Mouse (Mus musculus): ENCODE measurements at regions not wholly inside any gene's neighbourhood (a gene's known extent, or its start where the extent isn't known, plus 50 kb on each side); places are given as distances from the start of the nearest gene placed in this dataset.

DNA sequence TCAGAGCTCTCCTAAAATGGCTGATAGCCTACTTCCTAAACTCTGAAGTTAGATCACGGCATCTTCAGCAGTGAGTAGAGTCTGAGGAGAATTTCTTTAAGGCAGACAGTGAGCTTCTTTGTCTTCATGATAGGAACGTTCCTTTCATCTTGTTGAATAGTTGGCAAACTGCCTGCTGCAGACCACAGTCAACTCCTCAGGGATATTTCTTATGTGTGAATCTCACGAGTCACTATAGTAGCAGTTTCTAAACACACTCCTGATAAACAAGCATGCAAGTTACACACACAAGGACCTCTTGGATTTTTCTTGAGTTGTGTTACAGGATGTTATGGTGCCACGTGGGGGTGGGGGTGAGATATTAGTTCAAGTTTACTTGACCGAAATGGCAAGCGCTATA lies 205.2 kb downstream of the Gm11077 start:
- DNase-seq: no peak

- no peak for DNase-seq
Measured at GRCm38 (mm10) chr6:140938025-140938424, 208.9 kb downstream of the Gm11077 start.

DNA sequence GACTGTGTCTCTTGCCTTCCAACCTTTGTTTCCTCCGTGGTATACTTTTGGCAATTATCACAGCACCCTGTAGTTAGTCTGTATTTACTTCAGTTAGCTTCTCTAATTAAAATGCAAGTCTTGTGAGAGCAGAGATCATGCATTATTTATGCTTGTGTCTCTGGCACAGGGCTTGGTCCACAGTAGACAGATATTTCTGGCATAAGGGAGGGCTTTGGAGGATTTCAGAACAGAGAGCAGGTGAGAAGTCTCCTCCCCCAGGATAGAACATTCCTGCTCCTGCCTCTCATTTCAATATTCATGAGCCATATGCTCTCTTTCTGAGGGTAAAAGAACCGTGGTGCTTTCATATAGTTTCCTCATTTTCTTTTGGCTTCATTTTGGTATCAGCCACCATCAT lies 217.6 kb downstream of the Gm11077 start:
- DNase-seq: no peak

DNA sequence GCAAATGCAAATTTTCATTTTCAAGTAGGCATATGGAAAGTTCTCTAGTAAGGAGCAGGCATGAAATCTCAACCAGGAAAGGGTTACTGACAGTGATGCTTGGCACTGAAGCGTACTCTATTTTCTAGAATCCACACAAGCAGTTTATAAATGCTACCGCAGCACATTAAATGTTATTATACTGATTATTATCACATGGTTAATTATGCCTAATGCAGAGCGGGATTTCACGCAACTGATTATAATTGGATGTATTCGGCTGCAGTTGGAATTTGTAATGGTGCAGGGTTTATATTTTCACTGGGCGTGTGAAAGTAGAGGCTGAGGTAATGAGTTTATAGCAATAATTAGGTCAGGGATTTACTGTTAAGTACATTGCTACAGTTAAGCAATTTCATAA lies 221.4 kb downstream of the Gm11077 start:
- DNase-seq: no peak

- DNase-seq: no peak
Measured at GRCm38 (mm10) chr6:140953256-140953655, 224.2 kb downstream of the Gm11077 start.

GRCm38 (mm10) chr6:140953721-140954120 lies 224.6 kb downstream of the Gm11077 start:
- DNase-seq: no peak

DNA sequence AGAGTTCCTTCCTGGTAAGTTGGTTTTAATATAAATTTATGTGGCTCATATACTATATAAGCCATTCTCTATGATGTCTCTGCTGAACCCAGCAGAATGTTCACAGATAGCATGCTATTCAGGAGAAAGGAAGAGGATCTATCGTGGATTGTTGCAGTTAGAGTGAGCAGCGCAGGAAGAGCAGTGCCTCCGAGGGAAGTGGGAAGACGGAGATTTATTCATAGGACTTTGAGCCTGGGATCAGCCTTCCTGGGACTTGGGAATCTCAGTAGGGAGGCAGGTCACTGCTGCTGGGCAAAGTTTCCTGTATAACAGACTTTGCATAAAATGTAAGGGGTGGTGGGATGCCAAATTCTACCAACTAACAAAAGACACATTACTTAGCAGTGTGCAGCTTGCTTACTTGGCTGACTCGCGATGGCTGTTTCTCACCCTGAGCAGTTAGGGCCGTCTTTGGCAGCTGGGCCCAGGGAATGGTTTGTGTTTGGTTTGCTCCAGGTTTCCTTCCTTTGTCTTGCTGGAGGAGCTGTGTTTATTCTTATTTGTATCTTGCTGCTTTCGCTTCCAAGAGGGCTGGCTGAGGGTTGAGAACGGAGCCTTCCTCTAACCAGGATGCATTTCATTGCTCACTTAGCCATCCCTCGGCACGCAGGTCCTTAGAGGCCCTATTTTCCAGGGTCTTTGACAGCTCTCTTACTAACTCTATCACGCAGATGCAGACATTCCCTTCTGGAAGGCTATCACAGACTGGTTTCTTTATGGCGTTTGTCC lies 226.9 kb downstream of the Gm11077 start:
- peak; percentile 22 for DNase-seq

DNA sequence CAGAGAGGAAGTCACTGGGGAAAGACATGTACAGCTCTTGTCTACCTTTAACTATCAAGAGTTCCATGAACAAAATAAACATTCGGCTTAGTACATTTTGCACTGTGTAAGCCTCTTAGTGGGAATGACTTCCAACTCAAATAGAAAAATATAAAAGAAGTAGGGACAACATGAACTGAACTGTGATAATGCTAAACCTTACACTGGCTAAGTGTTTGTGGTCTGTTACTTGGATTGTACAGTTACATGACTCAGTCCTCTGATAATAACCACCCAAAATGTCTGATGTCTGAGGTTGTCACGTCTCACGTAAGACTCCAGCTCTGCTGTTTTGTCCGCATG lies 227.4 kb downstream of the Gm11077 start:
- no peak for DNase-seq

- no peak for DNase-seq
Measured at GRCm38 (mm10) chr6:140961987-140962386, 232.9 kb downstream of the Gm11077 start.

GRCm38 (mm10) chr6:140962563-140962962 lies 233.5 kb downstream of the Gm11077 start:
- no peak for DNase-seq

DNA sequence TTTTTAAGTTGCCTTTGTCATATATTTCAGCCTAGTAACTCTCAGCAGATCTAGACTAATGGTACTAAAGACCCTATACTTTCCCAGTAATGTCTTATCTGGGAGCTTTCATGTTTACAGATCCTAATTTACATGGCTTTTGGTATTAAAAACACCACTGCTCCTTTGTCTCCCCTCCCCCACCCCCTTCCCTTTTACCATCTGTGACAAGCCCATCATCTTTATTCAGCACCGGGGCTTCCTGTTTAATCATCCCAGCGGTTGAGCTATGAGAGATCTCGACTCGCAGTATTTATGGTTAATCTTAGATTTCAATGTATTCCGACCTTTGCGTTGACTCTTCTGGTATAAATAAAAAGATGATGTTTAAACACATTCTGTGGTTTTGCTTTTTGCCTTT lies 244.6 kb downstream of the Gm11077 start:
- no peak for DNase-seq

- no peak for DNase-seq
Measured at GRCm38 (mm10) chr6:140976989-140977388, 247.9 kb downstream of the Gm11077 start.

GRCm38 (mm10) chr6:140983610-140984009 lies 254.5 kb downstream of the Gm11077 start:
- no peak for DNase-seq

GRCm38 (mm10) chr6:140984249-140984648 lies 255.2 kb downstream of the Gm11077 start:
- DNase-seq: no peak

- no peak for DNase-seq
Measured at GRCm38 (mm10) chr6:140993643-140994580, 255.2 kb upstream of the Pde3a start.

- DNase-seq: peak; percentile 45
Measured at GRCm38 (mm10) chr6:140995340-140996135, 253.5 kb upstream of the Pde3a start.

GRCm38 (mm10) chr6:140998069-140998468 lies 251.0 kb upstream of the Pde3a start:
- no peak for DNase-seq

DNA sequence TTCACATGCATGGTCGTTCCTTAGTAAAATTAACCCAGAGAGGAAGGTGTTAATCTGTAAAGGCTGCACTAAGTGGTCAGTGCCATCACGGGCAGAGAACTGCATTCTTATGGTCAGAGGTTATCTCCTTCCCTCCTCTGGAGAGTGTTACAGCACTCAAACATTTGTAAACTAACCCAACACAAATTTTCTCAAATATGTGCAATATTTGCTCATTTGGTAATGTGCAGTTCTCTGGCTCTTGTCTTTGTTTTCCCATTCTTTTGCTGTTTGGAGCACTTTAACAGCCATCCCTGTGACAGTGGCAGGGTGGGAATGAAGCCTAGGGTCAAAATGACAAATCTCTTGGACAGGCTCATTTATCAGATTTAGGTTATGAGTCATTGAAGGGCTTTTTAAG lies 248.5 kb upstream of the Pde3a start:
- DNase-seq: no peak

GRCm38 (mm10) chr6:141001306-141001705 lies 247.8 kb upstream of the Pde3a start:
- no peak for DNase-seq

GRCm38 (mm10) chr6:141015055-141015681 lies 233.9 kb upstream of the Pde3a start:
- no peak for DNase-seq

GRCm38 (mm10) chr6:141023501-141023900 lies 225.6 kb upstream of the Pde3a start:
- DNase-seq: no peak

DNA sequence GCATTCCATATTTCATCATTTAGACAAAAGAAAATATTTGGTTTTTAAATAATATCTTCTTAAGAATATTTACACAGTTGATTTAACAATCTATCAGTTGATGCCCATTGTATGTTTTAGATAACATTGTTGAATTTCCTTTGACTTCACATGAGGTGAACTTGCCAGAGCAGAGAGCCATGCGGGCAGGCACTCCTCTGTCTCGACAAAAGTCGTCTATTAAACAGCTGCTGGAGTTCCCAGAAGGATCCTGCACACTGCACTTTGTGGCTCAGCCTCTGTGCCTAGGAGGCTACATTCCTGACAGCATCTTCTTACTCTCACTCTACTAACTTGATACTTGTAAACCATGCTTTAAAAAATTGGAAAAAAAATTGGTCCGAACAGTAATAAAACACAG lies 221.7 kb upstream of the Pde3a start:
- DNase-seq: no peak
